Mouse (Mus musculus): ENCODE measurements around the gene Hivep3. TPM values are rescaled to one million over a fixed set of nuclear protein-coding genes. Genes with fewer than 3 reads are reported as not detected.

Hivep3 gene
- polyA plus RNA-seq, 1 experiment from 2014 or later, result 6.8 TPM

GRCm38 (mm10) chr4:120049857-120050256, 316.3 kb downstream of the Hivep3 start:
- H3K4me1 ChIP-seq, result peaks cover 13% of the 10 kb centered on the region; the same call in 1 of the 2 replicates
- no peak overlapping the region for H3K9ac ChIP-seq
- no peak overlapping the region for H3K4me2 ChIP-seq (replicated peaks)
- no peak overlapping the region for H3K27ac ChIP-seq (replicated peaks)
- H3K27me3 ChIP-seq, result no peaks in the 10 kb centered on the region
- H3K9me3 ChIP-seq (replicated peaks), result no peaks in the 10 kb centered on the region
- no peak for ATAC-seq (ENCODE audit: insufficient number of reproducible peaks, low FRiP score, low TSS enrichment, low read depth)
- H3K4me3 ChIP-seq (replicated peaks), result no peak overlapping the region
- no peaks in the 10 kb centered on the region for H3K36me3 ChIP-seq
- WGBS, result 82% methylated on average over 3 of the region's 3 CpGs

DNA sequence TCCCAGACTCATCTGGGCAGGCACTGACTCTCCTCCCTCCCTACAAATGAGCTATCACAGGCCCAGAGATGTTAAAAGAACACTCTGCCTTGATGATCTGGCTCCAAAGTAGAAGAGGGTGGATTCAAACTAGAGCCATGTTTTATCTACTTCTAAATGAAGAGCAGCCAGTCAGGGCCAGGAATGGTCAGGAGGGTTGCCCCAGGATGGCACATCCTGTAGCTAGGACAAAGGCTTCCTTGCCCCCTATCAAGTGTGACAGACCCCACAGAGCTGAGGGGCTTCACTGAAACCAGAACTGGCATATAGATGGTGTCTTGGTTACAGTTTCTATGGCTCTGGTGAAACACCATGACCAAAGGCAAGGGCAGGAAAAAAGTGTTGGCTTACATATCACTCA, 318.9 kb downstream of the Hivep3 start:
- no peak for ATAC-seq (ENCODE audit: insufficient number of reproducible peaks, low FRiP score, low TSS enrichment, low read depth)
- H3K4me2 ChIP-seq (replicated peaks), result no peak overlapping the region
- H3K27ac ChIP-seq (replicated peaks), result no peak overlapping the region
- H3K27me3 ChIP-seq, result no peaks in the 10 kb centered on the region
- no peak overlapping the region for H3K9ac ChIP-seq
- no peaks in the 10 kb centered on the region for H3K4me1 ChIP-seq
- H3K9me3 ChIP-seq (replicated peaks), result no peaks in the 10 kb centered on the region
- no peaks in the 10 kb centered on the region for H3K36me3 ChIP-seq
- no peak overlapping the region for H3K4me3 ChIP-seq (replicated peaks)

DNA sequence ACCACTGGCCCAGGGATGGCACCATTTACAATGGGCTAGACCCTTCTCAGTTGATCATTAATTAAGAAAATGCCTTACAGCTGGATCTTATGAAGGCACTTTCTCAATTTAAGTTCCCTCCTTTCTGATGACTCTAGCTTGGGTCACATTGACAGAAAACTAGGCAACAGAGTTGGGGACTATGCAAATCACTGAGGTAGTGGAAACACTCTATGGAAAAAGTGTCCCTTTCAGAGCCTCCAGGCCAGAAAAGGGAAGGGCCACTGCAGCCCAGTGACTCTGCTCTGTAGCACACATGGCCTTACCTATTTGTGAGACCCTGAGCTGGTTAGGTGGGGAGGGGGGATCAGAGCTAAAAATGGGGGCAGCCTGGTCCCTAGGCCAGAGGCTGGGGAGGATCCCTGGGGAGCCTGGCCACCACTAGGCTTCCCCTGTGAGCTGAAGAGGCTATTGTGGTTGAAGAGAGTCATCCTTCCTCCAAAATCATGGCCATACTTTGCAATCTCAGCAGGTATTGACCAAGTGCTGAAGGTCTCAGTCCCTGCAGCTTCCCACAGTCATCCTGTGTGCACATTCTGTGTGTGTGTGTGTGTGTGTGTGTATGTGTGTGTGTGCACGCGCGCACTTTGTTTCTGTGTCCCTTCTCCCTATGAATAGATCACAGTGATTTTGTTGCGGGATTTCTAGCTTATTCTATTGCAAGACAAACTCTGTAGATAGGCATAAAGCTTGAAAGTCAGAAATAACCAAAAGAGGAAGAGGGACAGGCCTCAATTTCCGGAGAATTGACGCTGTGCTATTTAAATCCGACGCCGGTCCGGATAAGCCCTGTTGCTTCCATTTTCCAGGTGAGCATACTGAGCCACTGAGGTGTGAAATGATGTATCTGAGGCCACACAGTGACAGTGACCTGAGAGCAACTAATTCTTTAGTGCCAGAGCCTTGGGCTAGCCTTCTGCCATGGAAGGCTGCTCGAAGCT, 319.7 kb downstream of the Hivep3 start:
- no peaks in the 10 kb centered on the region for H3K4me1 ChIP-seq
- H3K27me3 ChIP-seq, result no peaks in the 10 kb centered on the region
- WGBS, result 93% methylated on average over 11 of the region's 11 CpGs
- H3K4me2 ChIP-seq (replicated peaks), result no peak overlapping the region
- no peaks in the 10 kb centered on the region for H3K9me3 ChIP-seq (replicated peaks)
- H3K36me3 ChIP-seq, result no peaks in the 10 kb centered on the region
- ATAC-seq (ENCODE audit: insufficient number of reproducible peaks, low FRiP score, low TSS enrichment, low read depth), result no peak
- H3K9ac ChIP-seq, result no peak overlapping the region
- H3K4me3 ChIP-seq (replicated peaks), result no peak overlapping the region
- H3K27ac ChIP-seq (replicated peaks), result no peak overlapping the region

- ATAC-seq (ENCODE audit: insufficient number of reproducible peaks, low FRiP score, low TSS enrichment, low read depth), result no peak
- Histone ChIP-seq H3K27me3 (no peaks in the 10 kb centered on the region), H3K4me2 (replicated peaks) (no peak overlapping the region), H3K36me3 (no peaks in the 10 kb centered on the region), H3K9me3 (replicated peaks) (no peaks in the 10 kb centered on the region), H3K27ac (replicated peaks) (no peak overlapping the region), H3K4me1 (no peaks in the 10 kb centered on the region), H3K4me3 (replicated peaks) (no peak overlapping the region), H3K9ac (no peak overlapping the region)
- WGBS, result 64% methylated on average over 9 of the region's 9 CpGs
Measured at GRCm38 (mm10) chr4:120054145-120054544, 320.6 kb downstream of the Hivep3 start.

GRCm38 (mm10) chr4:120056451-120056850, 322.9 kb downstream of the Hivep3 start:
- no peak for ATAC-seq (ENCODE audit: insufficient number of reproducible peaks, low FRiP score, low TSS enrichment, low read depth)
- Histone ChIP-seq H3K4me1 (no peaks in the 10 kb centered on the region), H3K36me3 (no peaks in the 10 kb centered on the region), H3K27me3 (no peaks in the 10 kb centered on the region), H3K9ac (no peak overlapping the region), H3K4me3 (replicated peaks) (no peak overlapping the region), H3K4me2 (replicated peaks) (no peak overlapping the region), H3K9me3 (replicated peaks) (no peaks in the 10 kb centered on the region), H3K27ac (replicated peaks) (no peak overlapping the region)
- WGBS, result 90% methylated on average over 9 of the region's 9 CpGs

GRCm38 (mm10) chr4:120057529-120057928, 323.9 kb downstream of the Hivep3 start:
- H3K4me1 ChIP-seq, result no peaks in the 10 kb centered on the region
- no peak overlapping the region for H3K4me3 ChIP-seq (replicated peaks)
- H3K9ac ChIP-seq, result no peak overlapping the region
- ATAC-seq (ENCODE audit: insufficient number of reproducible peaks, low FRiP score, low TSS enrichment, low read depth), result no peak
- H3K27ac ChIP-seq (replicated peaks), result no peak overlapping the region
- 79% methylated on average over 8 of the region's 8 CpGs for WGBS
- no peak overlapping the region for H3K4me2 ChIP-seq (replicated peaks)
- H3K27me3 ChIP-seq, result no peaks in the 10 kb centered on the region
- H3K9me3 ChIP-seq (replicated peaks), result no peaks in the 10 kb centered on the region
- no peaks in the 10 kb centered on the region for H3K36me3 ChIP-seq

- Histone ChIP-seq H3K9ac (no peak overlapping the region), H3K4me1 (no peaks in the 10 kb centered on the region), H3K27ac (replicated peaks) (no peak overlapping the region), H3K9me3 (replicated peaks) (no peaks in the 10 kb centered on the region), H3K4me2 (replicated peaks) (no peak overlapping the region), H3K27me3 (no peaks in the 10 kb centered on the region), H3K36me3 (no peaks in the 10 kb centered on the region), H3K4me3 (replicated peaks) (no peak overlapping the region)
- WGBS, result 85% methylated on average over 3 of the region's 3 CpGs
- ATAC-seq (ENCODE audit: insufficient number of reproducible peaks, low FRiP score, low TSS enrichment, low read depth), result no peak
Measured at GRCm38 (mm10) chr4:120058157-120058556, 324.6 kb downstream of the Hivep3 start.

- Histone ChIP-seq H3K4me1 (no peaks in the 10 kb centered on the region), H3K4me2 (replicated peaks) (no peak overlapping the region), H3K9ac (no peak overlapping the region), H3K9me3 (replicated peaks) (no peaks in the 10 kb centered on the region), H3K4me3 (replicated peaks) (no peak overlapping the region), H3K27me3 (no peaks in the 10 kb centered on the region), H3K27ac (replicated peaks) (no peak overlapping the region), H3K36me3 (no peaks in the 10 kb centered on the region)
- no peak for ATAC-seq (ENCODE audit: insufficient number of reproducible peaks, low FRiP score, low TSS enrichment, low read depth)
- WGBS, result 77% methylated on average over 10 of the region's 10 CpGs
Measured at GRCm38 (mm10) chr4:120058794-120059193, 325.2 kb downstream of the Hivep3 start.

- H3K9ac ChIP-seq, result no peak overlapping the region
- H3K4me3 ChIP-seq (replicated peaks), result no peak overlapping the region
- H3K4me2 ChIP-seq (replicated peaks), result no peak overlapping the region
- no peaks in the 10 kb centered on the region for H3K27me3 ChIP-seq
- no peaks in the 10 kb centered on the region for H3K4me1 ChIP-seq
- no peaks in the 10 kb centered on the region for H3K36me3 ChIP-seq
- no peak overlapping the region for H3K27ac ChIP-seq (replicated peaks)
- no peak for ATAC-seq (ENCODE audit: insufficient number of reproducible peaks, low FRiP score, low TSS enrichment, low read depth)
- no peaks in the 10 kb centered on the region for H3K9me3 ChIP-seq (replicated peaks)
- WGBS, result 91% methylated on average over 6 of the region's 6 CpGs
Measured at GRCm38 (mm10) chr4:120061727-120062126, 328.1 kb downstream of the Hivep3 start.

- no peak overlapping the region for H3K4me2 ChIP-seq (replicated peaks)
- H3K36me3 ChIP-seq, result no peaks in the 10 kb centered on the region
- H3K4me3 ChIP-seq (replicated peaks), result no peak overlapping the region
- H3K9ac ChIP-seq, result no peak overlapping the region
- H3K4me1 ChIP-seq, result no peaks in the 10 kb centered on the region
- no peaks in the 10 kb centered on the region for H3K9me3 ChIP-seq (replicated peaks)
- H3K27ac ChIP-seq (replicated peaks), result no peak overlapping the region
- ATAC-seq (ENCODE audit: insufficient number of reproducible peaks, low FRiP score, low TSS enrichment, low read depth), result no peak
- 77% methylated on average over 6 of the region's 6 CpGs for WGBS
- no peaks in the 10 kb centered on the region for H3K27me3 ChIP-seq
Measured at GRCm38 (mm10) chr4:120062198-120062597, 328.6 kb downstream of the Hivep3 start.

- Histone ChIP-seq H3K36me3 (no peaks in the 10 kb centered on the region), H3K4me3 (replicated peaks) (no peak overlapping the region), H3K27me3 (no peaks in the 10 kb centered on the region), H3K27ac (replicated peaks) (no peak overlapping the region), H3K4me1 (no peaks in the 10 kb centered on the region), H3K9me3 (replicated peaks) (no peaks in the 10 kb centered on the region), H3K9ac (no peak overlapping the region), H3K4me2 (replicated peaks) (no peak overlapping the region)
- ATAC-seq (ENCODE audit: insufficient number of reproducible peaks, low FRiP score, low TSS enrichment, low read depth), result no peak
- 91% methylated on average over 11 of the region's 11 CpGs for WGBS
Measured at GRCm38 (mm10) chr4:120062754-120063153, 329.2 kb downstream of the Hivep3 start.

Measured in embryonic facial prominence, embryonic 15.5 days (tissue).